Mouse (Mus musculus) hindbrain, embryonic 13.5 days (tissue): Measurements from ENCODE around the gene Dffb. TPM values are rescaled to one million over a fixed set of nuclear protein-coding genes. Genes with fewer than 3 reads are reported as not detected.
A peak's percentile ranks its signal among the peaks of the same experiment; 100 is the strongest.

Source experiments
- ATAC-seq: fragments of 200-750 bp; cut with Nextera tagmentation; 2 replicates; pipeline ENCODE4 v1.8.0; 2017; ENCODE audit warnings: moderate TSS enrichment; ENCODE audit not compliant: low FRiP score
- H3K27ac ChIP-seq: fragments of 300-500 bp; sonication (generic); 2 replicates; pipeline ENCODE4 v1.5.1; 2015; ENCODE audit warnings: inconsistent platforms, mild to moderate bottlenecking, moderate library complexity
- H3K27me3 ChIP-seq: fragments of 300-500 bp; sonication (generic); 2 replicates; pipeline ENCODE4 v1.6.1; 2015; ENCODE audit warnings: mild to moderate bottlenecking, inconsistent platforms
- H3K36me3 ChIP-seq: fragments of 300-500 bp; sonication (generic); 2 replicates; pipeline ENCODE4 v1.6.1; 2015; ENCODE audit warnings: mild to moderate bottlenecking, inconsistent platforms
- H3K4me1 ChIP-seq: fragments of 300-500 bp; sonication (generic); replicated peaks from 2 replicates; pipeline ENCODE4 v1.6.1; 2015; ENCODE audit warnings: inconsistent platforms
- H3K4me2 ChIP-seq: fragments of 300-500 bp; sonication (generic); 2 replicates; pipeline ENCODE4 v1.6.1; 2015; ENCODE audit warnings: inconsistent platforms, mild to moderate bottlenecking, moderate library complexity
- H3K4me3 ChIP-seq: fragments of 300-500 bp; sonication (generic); 2 replicates; pipeline ENCODE4 v1.5.1; 2015; ENCODE audit warnings: mild to moderate bottlenecking, inconsistent platforms
- H3K9ac ChIP-seq: fragments of 300-500 bp; sonication (generic); 2 replicates; pipeline ENCODE4 v1.6.1; 2015; ENCODE audit warnings: mild to moderate bottlenecking, inconsistent platforms
- H3K9me3 ChIP-seq: fragments of 300-500 bp; sonication (generic); 2 replicates; pipeline ENCODE4 v1.6.1; 2016; ENCODE audit warnings: inconsistent platforms
- WGBS: fragments of 180-500 bp; shearing (Covaris S2); methylation state at CpG from one replicate; pipeline ENCODE4 v1.1.7; 2015; 5-methylcytosine and 5-hydroxymethylcytosine counted together
- polyA plus RNA-seq: library from polyadenylated mRNA; unstranded; fragments of >200 nt; fragmentation: Nextera tagmentation; extraction: Ambion mirVana; gene quantifications from 2 replicates; pipeline ENCODE4 v1.2.1, GENCODE M21; 2015

Dffb gene
- 10.1 and 12.5 TPM in 2 replicates for polyA plus RNA-seq

- Histone ChIP-seq H3K9ac (peak within 1 kb of the TSS; percentile 95), H3K27me3 (no peaks in the 10 kb centered on the region), H3K9me3 (no peaks in the 10 kb centered on the region), H3K4me2 (peak within 1 kb of the TSS; percentile 91), H3K27ac (peak within 1 kb of the TSS; percentile 85), H3K36me3 (peaks cover 34% of the 10 kb centered on the region), H3K4me1 (peaks cover 46% of the 10 kb centered on the region), H3K4me3 (peak within 1 kb of the TSS; percentile 97)
- WGBS, result 1% methylated on average over 68 of the region's 68 CpGs
- peak; percentile 97 for ATAC-seq
Observed at GRCm38 (mm10) chr4:153974431-153975291, at the start of gene Dffb, which contains the start of gene Cep104. Dffb (minus strand) TSS chr4:153975126. Cep104 (plus strand) TSS chr4:153975194.

- Histone ChIP-seq H3K4me1 (peaks cover 37% of the 10 kb centered on the region), H3K9ac (peak overlapping the region; percentile 35; the same call in 1 of the 2 replicates), H3K27ac (no peak overlapping the region), H3K27me3 (peaks cover 39% of the 10 kb centered on the region), H3K9me3 (no peaks in the 10 kb centered on the region), H3K36me3 (peaks cover 34% of the 10 kb centered on the region), H3K4me2 (no peak overlapping the region), H3K4me3 (no peak overlapping the region)
- ATAC-seq, result no peak
- WGBS, result 33% methylated on average over 8 of the region's 8 CpGs
Observed at GRCm38 (mm10) chr4:154023754-154024601, 49.1 kb upstream of the Dffb start.

GRCm38 (mm10) chr4:154022844-154023243, 47.9 kb upstream of the Dffb start:
- Histone ChIP-seq H3K36me3 (peaks cover 46% of the 10 kb centered on the region), H3K9me3 (no peaks in the 10 kb centered on the region), H3K4me2 (no peak overlapping the region), H3K9ac (no peak overlapping the region), H3K27ac (no peak overlapping the region), H3K4me3 (no peak overlapping the region), H3K4me1 (peaks cover 37% of the 10 kb centered on the region), H3K27me3 (peaks cover 39% of the 10 kb centered on the region)
- ATAC-seq, result no peak
- WGBS, result 33% methylated on average over 4 of the region's 4 CpGs

GRCm38 (mm10) chr4:154022407-154022806, 47.5 kb upstream of the Dffb start:
- Histone ChIP-seq H3K4me2 (no peak overlapping the region), H3K9me3 (no peaks in the 10 kb centered on the region), H3K36me3 (peaks cover 49% of the 10 kb centered on the region), H3K27me3 (peaks cover 35% of the 10 kb centered on the region), H3K4me3 (no peak overlapping the region), H3K9ac (no peak overlapping the region), H3K4me1 (peaks cover 37% of the 10 kb centered on the region), H3K27ac (no peak overlapping the region)
- ATAC-seq, result no peak
- WGBS, result 77% methylated on average over 4 of the region's 4 CpGs

- Histone ChIP-seq H3K9ac (no peak overlapping the region), H3K4me1 (peaks cover 35% of the 10 kb centered on the region), H3K9me3 (no peaks in the 10 kb centered on the region), H3K27ac (no peak overlapping the region), H3K4me2 (no peak overlapping the region), H3K4me3 (no peak overlapping the region), H3K27me3 (peaks cover 25% of the 10 kb centered on the region), H3K36me3 (peaks cover 58% of the 10 kb centered on the region)
- no peak for ATAC-seq
- 93% methylated on average over 9 of the region's 9 CpGs for WGBS
Observed at GRCm38 (mm10) chr4:154021432-154021831, 46.5 kb upstream of the Dffb start.

GRCm38 (mm10) chr4:154019571-154019970, 44.6 kb upstream of the Dffb start:
- 82% methylated on average over 7 of the region's 7 CpGs for WGBS
- Histone ChIP-seq H3K27ac (no peak overlapping the region), H3K9ac (no peak overlapping the region), H3K4me1 (peaks cover 16% of the 10 kb centered on the region), H3K9me3 (no peaks in the 10 kb centered on the region), H3K36me3 (peaks cover 77% of the 10 kb centered on the region), H3K4me3 (no peak overlapping the region), H3K27me3 (peaks cover 6% of the 10 kb centered on the region), H3K4me2 (no peak overlapping the region)
- no peak for ATAC-seq

GRCm38 (mm10) chr4:154015476-154015875, 40.5 kb upstream of the Dffb start:
- no peak for ATAC-seq
- Histone ChIP-seq H3K4me1 (peaks cover 31% of the 10 kb centered on the region), H3K36me3 (peaks cover 62% of the 10 kb centered on the region), H3K4me3 (no peak overlapping the region), H3K4me2 (no peak overlapping the region), H3K9me3 (no peaks in the 10 kb centered on the region), H3K27ac (no peak overlapping the region), H3K27me3 (no peaks in the 10 kb centered on the region), H3K9ac (no peak overlapping the region)
- WGBS, result 92% methylated on average over 11 of the region's 11 CpGs

- Histone ChIP-seq H3K9ac (peak overlapping the region; percentile 99), H3K9me3 (no peaks in the 10 kb centered on the region), H3K27ac (peak overlapping the region; percentile 71), H3K27me3 (no peaks in the 10 kb centered on the region), H3K4me3 (peak overlapping the region; percentile 100), H3K36me3 (peaks cover 38% of the 10 kb centered on the region), H3K4me1 (peaks cover 31% of the 10 kb centered on the region), H3K4me2 (peak overlapping the region; percentile 98)
- ATAC-seq, result no peak; the same call in 1 of the 2 replicates
- 2% methylated on average over 53 of the region's 55 CpGs for WGBS
Observed at GRCm38 (mm10) chr4:154012132-154012882, 37.4 kb upstream of the Dffb start.

- no peaks in the 10 kb centered on the region for H3K27me3 ChIP-seq
- H3K27ac ChIP-seq, result peak within 1 kb of the TSS; percentile 71
- peak within 1 kb of the TSS; percentile 99 for H3K9ac ChIP-seq
- H3K36me3 ChIP-seq, result peaks cover 38% of the 10 kb centered on the region
- peak within 1 kb of the TSS; percentile 100 for H3K4me3 ChIP-seq
- under 1% methylated on average over 48 of the region's 59 CpGs for WGBS
- peaks cover 31% of the 10 kb centered on the region for H3K4me1 ChIP-seq
- H3K4me2 ChIP-seq, result peak within 1 kb of the TSS; percentile 98
- peak; percentile 94 for ATAC-seq
- H3K9me3 ChIP-seq, result no peaks in the 10 kb centered on the region
Observed at GRCm38 (mm10) chr4:154011646-154012089, 36.7 kb upstream of the Dffb start, which contains the start of gene Lrrc47. Lrrc47 (plus strand) TSS chr4:154011731.

- Histone ChIP-seq H3K9me3 (no peaks in the 10 kb centered on the region), H3K36me3 (peaks cover 38% of the 10 kb centered on the region), H3K9ac (peak overlapping the region; percentile 99), H3K27ac (peak overlapping the region; percentile 71), H3K4me2 (peak overlapping the region; percentile 98), H3K27me3 (no peaks in the 10 kb centered on the region), H3K4me1 (peaks cover 31% of the 10 kb centered on the region), H3K4me3 (peak overlapping the region; percentile 100)
- ATAC-seq, result peak; percentile 66; the same call in 1 of the 2 replicates
- WGBS, result 30% methylated on average over 13 of the region's 13 CpGs
Observed at GRCm38 (mm10) chr4:154010907-154011645, 36.1 kb upstream of the Dffb start.

- ATAC-seq, result no peak
- Histone ChIP-seq H3K4me2 (no peak overlapping the region), H3K36me3 (peaks cover 51% of the 10 kb centered on the region), H3K27ac (no peak overlapping the region), H3K9ac (0 out of 2 replicates have a peak overlapping the region, but pooled peaks have one; percentile 15), H3K9me3 (no peaks in the 10 kb centered on the region), H3K27me3 (no peaks in the 10 kb centered on the region), H3K4me1 (peaks cover 13% of the 10 kb centered on the region), H3K4me3 (no peak overlapping the region)
- 82% methylated on average over 4 of the region's 4 CpGs for WGBS
Observed at GRCm38 (mm10) chr4:154007759-154008158, 32.8 kb upstream of the Dffb start.
